Mouse (Mus musculus) layer of hippocampus, postnatal 25 days (tissue): Measurements from ENCODE around the gene Dync1h1. TPM values are rescaled to one million over a fixed set of nuclear protein-coding genes. Genes with fewer than 3 reads are reported as not detected.
"Not testable (repeated sequence)": the region's sequence is repeated elsewhere in the genome, so short reads cannot be mapped to it uniquely, and the experiment has no call there.

Source experiments
- DNase-seq, 2 experiments: peaks; one replicate each; pipeline ENCODE4 v3.0.0; 2022; ENCODE audit warnings: mixed read lengths in 2 of 2, low spot score in 1 of 2; ENCODE audit errors: extremely low spot score in 1 of 2
- total RNA-seq, 2 experiments: library from RNA; stranded (reverse); gene quantifications; 2 replicates each; pipeline ENCODE4 v1.2.3; 2021

The Dync1h1 gene
- total RNA-seq, 2 experiments from 2014 or later = 263 to 299 TPM

GRCm38 (mm10) chr12:110689919-110690643, 88.8 kb downstream of the Dync1h1 start:
- no peak for DNase-seq

GRCm38 (mm10) chr12:110693378-110693777, 92.1 kb downstream of the Dync1h1 start:
- not testable (repeated sequence) for DNase-seq

- peak; percentile 55 to 58 for DNase-seq
Observed at GRCm38 (mm10) chr12:110695676-110696171, 94.5 kb downstream of the Dync1h1 start.

GRCm38 (mm10) chr12:110696173-110696974, 95.1 kb downstream of the Dync1h1 start:
- peak; percentile 99 for DNase-seq

- DNase-seq = no peak
Observed at GRCm38 (mm10) chr12:110696975-110697400, 95.7 kb downstream of the Dync1h1 start.

GRCm38 (mm10) chr12:110697457-110697856, 96.2 kb downstream of the Dync1h1 start:
- DNase-seq = no peak

- no peak for DNase-seq
Observed at GRCm38 (mm10) chr12:110698080-110698479, 96.8 kb downstream of the Dync1h1 start.

- no peak for DNase-seq
Observed at GRCm38 (mm10) chr12:110698523-110699170, 97.4 kb downstream of the Dync1h1 start.

- no peak for DNase-seq
Observed at GRCm38 (mm10) chr12:110699171-110699547, 97.9 kb downstream of the Dync1h1 start.

GRCm38 (mm10) chr12:110700730-110701129, 99.5 kb downstream of the Dync1h1 start:
- DNase-seq = no peak

- DNase-seq = not testable (repeated sequence)
Observed at GRCm38 (mm10) chr12:110701363-110701762, 100.1 kb downstream of the Dync1h1 start.

GRCm38 (mm10) chr12:110702556-110702955, 101.3 kb downstream of the Dync1h1 start, which contains the start of gene Hsp90aa1:
Hsp90aa1 (minus strand) TSS chr12:110702728.
- no peak for DNase-seq

GRCm38 (mm10) chr12:110703008-110703471, 101.8 kb downstream of the Dync1h1 start:
- peak; percentile 80 to 95 for DNase-seq

GRCm38 (mm10) chr12:110703682-110704081, 102.4 kb downstream of the Dync1h1 start:
- no peak for DNase-seq

GRCm38 (mm10) chr12:110705419-110705818, 104.2 kb downstream of the Dync1h1 start:
- DNase-seq = not testable (repeated sequence)

- DNase-seq = peak in 1 of 2 experiments; percentile 34
Observed at GRCm38 (mm10) chr12:110706337-110707231, 105.3 kb downstream of the Dync1h1 start.

GRCm38 (mm10) chr12:110707451-110707850, 106.2 kb downstream of the Dync1h1 start:
- DNase-seq = no peak

- no peak for DNase-seq
Observed at GRCm38 (mm10) chr12:110711270-110711669, 110.0 kb downstream of the Dync1h1 start.

- no peak for DNase-seq
Observed at GRCm38 (mm10) chr12:110713784-110714183, 112.5 kb downstream of the Dync1h1 start.

- no peak for DNase-seq
Observed at GRCm38 (mm10) chr12:110714215-110714614, 113.0 kb downstream of the Dync1h1 start.
